Mouse (Mus musculus): ENCODE measurements around the gene Zswim2. TPM values are rescaled to one million over a fixed set of nuclear protein-coding genes. Genes with fewer than 3 reads are reported as not detected.

Gene Zswim2
- polyA plus RNA-seq, 1 experiment from 2014 or later = not detected

- Histone ChIP-seq H3K27ac (ENCODE audit: low read length) (no peak overlapping the region), H3K9ac (ENCODE audit: low read depth, low read length) (no peak overlapping the region), H3K4me1 (ENCODE audit: control insufficient read depth, insufficient read depth, low read length) (peaks cover 2% of the 10 kb centered on the region; the same call in 1 of the 2 replicates), H3K4me2 (ENCODE audit: low read depth, low read length) (0 out of 2 replicates have a peak overlapping the region, but pooled peaks have one; percentile 10), H3K4me3 (ENCODE audit: low read length) (no peak overlapping the region), H3K36me3 (ENCODE audit: control insufficient read depth, insufficient read depth, low read length) (no peaks in the 10 kb centered on the region), H3K9me3 (ENCODE audit: control insufficient read depth, low read length) (no peaks in the 10 kb centered on the region), H3K27me3 (replicated peaks; ENCODE audit: control insufficient read depth, insufficient read depth, low read length) (no peaks in the 10 kb centered on the region)
- ATAC-seq = no peak
- WGBS = 42% methylated on average over 3 of the region's 3 CpGs
Measured at GRCm38 (mm10) chr2:83941378-83941777, 350 bp upstream of the Zswim2 start.

GRCm38 (mm10) chr2:83929478-83930088 lies 11.4 kb downstream of the Zswim2 start:
- Histone ChIP-seq H3K9ac (ENCODE audit: low read depth, low read length) (no peak overlapping the region), H3K27ac (ENCODE audit: low read length) (no peak overlapping the region), H3K27me3 (replicated peaks; ENCODE audit: control insufficient read depth, insufficient read depth, low read length) (no peaks in the 10 kb centered on the region), H3K9me3 (ENCODE audit: control insufficient read depth, low read length) (no peaks in the 10 kb centered on the region), H3K4me2 (ENCODE audit: low read depth, low read length) (no peak overlapping the region), H3K4me3 (ENCODE audit: low read length) (no peak overlapping the region), H3K4me1 (ENCODE audit: control insufficient read depth, insufficient read depth, low read length) (no peaks in the 10 kb centered on the region), H3K36me3 (ENCODE audit: control insufficient read depth, insufficient read depth, low read length) (no peaks in the 10 kb centered on the region)
- ATAC-seq = no peak
- 63% methylated on average over 2 of the region's 2 CpGs for WGBS

GRCm38 (mm10) chr2:83901896-83902540 lies 39.0 kb downstream of the Zswim2 start:
- H3K4me1 ChIP-seq (ENCODE audit: control insufficient read depth, insufficient read depth, low read length) = no peaks in the 10 kb centered on the region
- H3K4me3 ChIP-seq (ENCODE audit: low read length) = no peak overlapping the region
- 65% methylated on average over 2 of the region's 2 CpGs for WGBS
- no peak overlapping the region for H3K27ac ChIP-seq (ENCODE audit: low read length)
- no peak overlapping the region for H3K9ac ChIP-seq (ENCODE audit: low read depth, low read length)
- no peak for ATAC-seq
- no peaks in the 10 kb centered on the region for H3K27me3 ChIP-seq (replicated peaks; ENCODE audit: control insufficient read depth, insufficient read depth, low read length)
- no peak overlapping the region for H3K4me2 ChIP-seq (ENCODE audit: low read depth, low read length)
- H3K36me3 ChIP-seq (ENCODE audit: control insufficient read depth, insufficient read depth, low read length) = no peaks in the 10 kb centered on the region
- H3K9me3 ChIP-seq (ENCODE audit: control insufficient read depth, low read length) = no peaks in the 10 kb centered on the region

GRCm38 (mm10) chr2:83893701-83894100 lies 47.3 kb downstream of the Zswim2 start:
- H3K9me3 ChIP-seq (ENCODE audit: control insufficient read depth, low read length) = no peaks in the 10 kb centered on the region
- ATAC-seq = no peak
- WGBS = 93% methylated on average over 2 of the region's 2 CpGs
- no peak overlapping the region for H3K4me3 ChIP-seq (ENCODE audit: low read length)
- H3K27ac ChIP-seq (ENCODE audit: low read length) = no peak overlapping the region
- no peak overlapping the region for H3K4me2 ChIP-seq (ENCODE audit: low read depth, low read length)
- no peak overlapping the region for H3K9ac ChIP-seq (ENCODE audit: low read depth, low read length)
- no peaks in the 10 kb centered on the region for H3K36me3 ChIP-seq (ENCODE audit: control insufficient read depth, insufficient read depth, low read length)
- H3K4me1 ChIP-seq (ENCODE audit: control insufficient read depth, insufficient read depth, low read length) = no peaks in the 10 kb centered on the region
- no peaks in the 10 kb centered on the region for H3K27me3 ChIP-seq (replicated peaks; ENCODE audit: control insufficient read depth, insufficient read depth, low read length)

DNA sequence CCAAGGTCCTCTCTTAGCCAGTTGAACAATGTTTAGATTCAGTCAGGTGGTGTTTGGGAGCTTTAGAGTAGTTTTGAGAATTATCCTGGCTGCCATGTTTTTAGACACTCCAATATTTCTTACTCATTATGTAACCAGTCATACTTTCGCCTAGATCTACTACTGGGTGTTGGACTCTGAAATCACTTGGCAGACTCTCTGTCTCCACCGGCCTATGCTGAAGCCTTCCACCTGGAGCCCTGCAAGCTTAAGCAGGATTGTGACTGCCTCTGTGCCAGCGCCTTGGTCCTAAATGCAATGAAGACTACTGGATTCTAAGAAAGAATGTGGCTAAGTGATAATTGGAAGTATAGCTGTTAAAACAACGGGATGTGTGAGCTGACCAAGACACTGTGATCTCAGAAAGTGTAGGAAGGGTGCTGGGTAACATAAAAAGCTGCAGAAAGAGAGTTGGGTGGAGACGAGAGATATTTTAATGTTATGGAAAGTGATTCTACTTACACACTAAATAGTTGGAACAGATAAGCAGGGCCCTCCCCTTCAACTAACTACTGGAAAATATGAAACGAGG lies 57.1 kb downstream of the Zswim2 start:
- no peak for ATAC-seq
- no peaks in the 10 kb centered on the region for H3K4me1 ChIP-seq (ENCODE audit: control insufficient read depth, insufficient read depth, low read length)

More for the DNA sequence above, 57.1 kb downstream of the Zswim2 start:
- Histone ChIP-seq H3K9me3 (ENCODE audit: control insufficient read depth, low read length) (no peaks in the 10 kb centered on the region), H3K4me3 (ENCODE audit: low read length) (no peak overlapping the region), H3K27me3 (replicated peaks; ENCODE audit: control insufficient read depth, insufficient read depth, low read length) (no peaks in the 10 kb centered on the region), H3K36me3 (ENCODE audit: control insufficient read depth, insufficient read depth, low read length) (no peaks in the 10 kb centered on the region), H3K27ac (ENCODE audit: low read length) (no peak overlapping the region), H3K4me2 (ENCODE audit: low read depth, low read length) (no peak overlapping the region), H3K9ac (ENCODE audit: low read depth, low read length) (no peak overlapping the region)
- 76% methylated on average over 6 of the region's 6 CpGs for WGBS

Other genes starting within 250 kb of the Zswim2 start
- 39.6 and 45.7 TPM in 2 replicates for gene Itgav, start 216.8 kb downstream of the Zswim2 start, polyA plus RNA-seq (2015; fragmentation: Nextera tagmentation; extraction: Ambion mirVana)
- gene Fam171b, start 128.6 kb downstream of the Zswim2 start, polyA plus RNA-seq (2015; fragmentation: Nextera tagmentation; extraction: Ambion mirVana) = 6.6 and 6.8 TPM in 2 replicates
- not detected in 2 replicates for gene Gm13698, start 14.5 kb upstream of the Zswim2 start, polyA plus RNA-seq (2015; fragmentation: Nextera tagmentation; extraction: Ambion mirVana)
- gene Gm13693, start 20.3 kb upstream of the Zswim2 start, polyA plus RNA-seq (2015; fragmentation: Nextera tagmentation; extraction: Ambion mirVana) = not detected in 2 replicates
- not detected in 2 replicates for gene Gm13695, start 26.1 kb upstream of the Zswim2 start, polyA plus RNA-seq (2015; fragmentation: Nextera tagmentation; extraction: Ambion mirVana)
- not detected in 2 replicates for gene Gm13696, start 31.9 kb upstream of the Zswim2 start, polyA plus RNA-seq (2015; fragmentation: Nextera tagmentation; extraction: Ambion mirVana)
- gene Gm13694, start 37.7 kb upstream of the Zswim2 start, polyA plus RNA-seq (2015; fragmentation: Nextera tagmentation; extraction: Ambion mirVana) = not detected in 2 replicates
- not detected in 2 replicates for gene Gm13697, start 43.5 kb upstream of the Zswim2 start, polyA plus RNA-seq (2015; fragmentation: Nextera tagmentation; extraction: Ambion mirVana)
- not detected in 2 replicates for gene Gm13691, start 49.3 kb upstream of the Zswim2 start, polyA plus RNA-seq (2015; fragmentation: Nextera tagmentation; extraction: Ambion mirVana)

All from intestine, embryonic 16.5 days (tissue).